Mouse (Mus musculus): ENCODE measurements around the gene Ifna2. TPM values are rescaled to one million over a fixed set of nuclear protein-coding genes. Genes with fewer than 3 reads are reported as not detected.

Ifna2 gene
- polyA plus RNA-seq, 1 experiment from 2014 or later, result not detected

GRCm38 (mm10) chr4:88707128-88707826 lies 23.6 kb upstream of the Ifna2 start:
- Histone ChIP-seq H3K4me3 (ENCODE audit: low read depth, low read length) (no peak overlapping the region), H3K4me2 (ENCODE audit: low read length) (no peak overlapping the region), H3K9ac (ENCODE audit: low read length) (no peak overlapping the region), H3K4me1 (replicated peaks; ENCODE audit: control insufficient read depth, insufficient read depth, low read length) (no peaks in the 10 kb centered on the region), H3K27ac (ENCODE audit: low read depth) (no peak overlapping the region), H3K36me3 (ENCODE audit: control insufficient read depth, insufficient read depth, low read length) (no peaks in the 10 kb centered on the region), H3K9me3 (ENCODE audit: control insufficient read depth, low read length) (no peaks in the 10 kb centered on the region), H3K27me3 (replicated peaks; ENCODE audit: control insufficient read depth, insufficient read depth, low read length) (no peaks in the 10 kb centered on the region)
- DNase-seq (ENCODE audit: low spot score) (no peak), ATAC-seq (replicated peaks; ENCODE audit: low FRiP score, low TSS enrichment, low read depth) (no peak)
- whole genome bisulfite sequencing, result 85% methylated on average over 1 of the region's 1 CpGs

- no peaks in the 10 kb centered on the region for H3K27me3 ChIP-seq (replicated peaks; ENCODE audit: control insufficient read depth, insufficient read depth, low read length)
- no peaks in the 10 kb centered on the region for H3K9me3 ChIP-seq (ENCODE audit: control insufficient read depth, low read length)
- H3K4me2 ChIP-seq (ENCODE audit: low read length), result no peak overlapping the region
- no peaks in the 10 kb centered on the region for H3K36me3 ChIP-seq (ENCODE audit: control insufficient read depth, insufficient read depth, low read length)
- H3K4me3 ChIP-seq (ENCODE audit: low read depth, low read length), result no peak overlapping the region
- H3K27ac ChIP-seq (ENCODE audit: low read depth), result no peak overlapping the region
- DNase-seq (ENCODE audit: low spot score), result no peak
- ATAC-seq (replicated peaks; ENCODE audit: low FRiP score, low TSS enrichment, low read depth), result no peak
- no peak overlapping the region for H3K9ac ChIP-seq (ENCODE audit: low read length)
- no peaks in the 10 kb centered on the region for H3K4me1 ChIP-seq (replicated peaks; ENCODE audit: control insufficient read depth, insufficient read depth, low read length)
- WGBS, result 39% methylated on average over 3 of the region's 3 CpGs
These were observed 22.2 kb upstream of the Ifna2 start for GRCm38 (mm10) chr4:88705924-88706323.

GRCm38 (mm10) chr4:88699301-88699700 lies 15.6 kb upstream of the Ifna2 start:
- ATAC-seq (replicated peaks; ENCODE audit: low FRiP score, low TSS enrichment, low read depth), result no peak

DNA sequence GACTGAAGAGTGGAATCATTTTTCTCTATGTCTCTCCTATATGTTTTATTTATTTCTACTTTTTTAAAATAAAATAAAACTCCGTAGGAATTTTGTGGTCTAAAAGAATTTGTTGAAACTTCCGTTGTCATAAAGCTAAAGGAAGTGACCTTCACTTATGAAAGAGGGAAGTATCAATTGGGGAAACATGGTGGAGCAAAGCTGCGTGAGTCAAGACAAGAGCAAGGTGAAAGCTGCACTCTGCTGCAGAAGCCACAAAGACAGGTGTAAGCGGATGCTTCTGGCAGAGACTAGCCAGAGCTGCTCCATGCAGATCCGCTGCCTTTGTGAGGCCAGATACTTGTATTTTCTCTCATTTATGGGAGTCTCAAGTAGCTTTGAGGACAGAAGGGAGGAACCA lies 15.1 kb upstream of the Ifna2 start:
- Histone ChIP-seq H3K36me3 (ENCODE audit: control insufficient read depth, insufficient read depth, low read length) (no peaks in the 10 kb centered on the region), H3K27ac (ENCODE audit: low read depth) (no peak overlapping the region), H3K27me3 (replicated peaks; ENCODE audit: control insufficient read depth, insufficient read depth, low read length) (no peaks in the 10 kb centered on the region), H3K4me3 (ENCODE audit: low read depth, low read length) (no peak overlapping the region), H3K4me2 (ENCODE audit: low read length) (no peak overlapping the region), H3K4me1 (replicated peaks; ENCODE audit: control insufficient read depth, insufficient read depth, low read length) (no peaks in the 10 kb centered on the region), H3K9me3 (ENCODE audit: control insufficient read depth, low read length) (no peaks in the 10 kb centered on the region), H3K9ac (ENCODE audit: low read length) (no peak overlapping the region)
- 77% methylated on average over 5 of the region's 5 CpGs for WGBS
- DNase-seq (ENCODE audit: low spot score) (no peak), ATAC-seq (replicated peaks; ENCODE audit: low FRiP score, low TSS enrichment, low read depth) (no peak)

More at GRCm38 (mm10) chr4:88699301-88699700, 15.6 kb upstream of the Ifna2 start:
- DNase-seq (ENCODE audit: low spot score), result no peak
- Histone ChIP-seq H3K4me3 (ENCODE audit: low read depth, low read length) (no peak overlapping the region), H3K27ac (ENCODE audit: low read depth) (no peak overlapping the region), H3K9ac (ENCODE audit: low read length) (no peak overlapping the region), H3K27me3 (replicated peaks; ENCODE audit: control insufficient read depth, insufficient read depth, low read length) (no peaks in the 10 kb centered on the region), H3K36me3 (ENCODE audit: control insufficient read depth, insufficient read depth, low read length) (no peaks in the 10 kb centered on the region), H3K4me1 (replicated peaks; ENCODE audit: control insufficient read depth, insufficient read depth, low read length) (no peaks in the 10 kb centered on the region), H3K9me3 (ENCODE audit: control insufficient read depth, low read length) (no peaks in the 10 kb centered on the region), H3K4me2 (ENCODE audit: low read length) (no peak overlapping the region)
- 87% methylated on average over 1 of the region's 1 CpGs for WGBS

DNA sequence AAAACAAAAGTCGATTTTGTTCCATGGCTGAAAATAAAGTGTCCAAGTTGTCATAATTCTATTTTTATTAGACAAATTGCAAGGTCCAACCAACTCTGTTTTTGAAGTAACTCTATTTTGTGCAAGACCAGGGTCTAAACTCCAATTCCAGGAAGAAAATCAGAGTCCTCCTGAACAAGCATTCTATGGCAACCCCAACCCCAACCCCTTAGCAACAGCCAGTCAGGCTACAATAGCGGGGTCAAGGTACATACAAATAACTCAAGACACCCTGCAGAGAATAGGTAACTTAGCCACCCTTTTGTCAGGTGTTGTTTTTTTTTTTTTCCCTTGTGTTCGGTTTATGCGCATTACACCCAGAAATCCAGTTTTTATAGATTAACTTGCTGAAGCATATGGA lies 14.0 kb upstream of the Ifna2 start:
- Histone ChIP-seq H3K9me3 (ENCODE audit: control insufficient read depth, low read length) (no peaks in the 10 kb centered on the region), H3K9ac (ENCODE audit: low read length) (no peak overlapping the region), H3K4me2 (ENCODE audit: low read length) (no peak overlapping the region), H3K4me1 (replicated peaks; ENCODE audit: control insufficient read depth, insufficient read depth, low read length) (no peaks in the 10 kb centered on the region), H3K4me3 (ENCODE audit: low read depth, low read length) (no peak overlapping the region), H3K27ac (ENCODE audit: low read depth) (no peak overlapping the region), H3K36me3 (ENCODE audit: control insufficient read depth, insufficient read depth, low read length) (no peaks in the 10 kb centered on the region), H3K27me3 (replicated peaks; ENCODE audit: control insufficient read depth, insufficient read depth, low read length) (no peaks in the 10 kb centered on the region)
- WGBS, result 81% methylated on average over 4 of the region's 4 CpGs
- no peak for ATAC-seq (replicated peaks; ENCODE audit: low FRiP score, low TSS enrichment, low read depth)
- no peak for DNase-seq (ENCODE audit: low spot score)

GRCm38 (mm10) chr4:88697108-88697507 lies 13.4 kb upstream of the Ifna2 start:
- ATAC-seq (replicated peaks; ENCODE audit: low FRiP score, low TSS enrichment, low read depth) (no peak), DNase-seq (ENCODE audit: low spot score) (no peak)
- H3K27me3 ChIP-seq (replicated peaks; ENCODE audit: control insufficient read depth, insufficient read depth, low read length), result no peaks in the 10 kb centered on the region
- H3K4me2 ChIP-seq (ENCODE audit: low read length), result no peak overlapping the region
- no peaks in the 10 kb centered on the region for H3K9me3 ChIP-seq (ENCODE audit: control insufficient read depth, low read length)
- H3K4me3 ChIP-seq (ENCODE audit: low read depth, low read length), result no peak overlapping the region
- 60% methylated on average over 6 of the region's 6 CpGs for WGBS
- H3K36me3 ChIP-seq (ENCODE audit: control insufficient read depth, insufficient read depth, low read length), result no peaks in the 10 kb centered on the region
- no peak overlapping the region for H3K27ac ChIP-seq (ENCODE audit: low read depth)
- H3K9ac ChIP-seq (ENCODE audit: low read length), result no peak overlapping the region
- no peaks in the 10 kb centered on the region for H3K4me1 ChIP-seq (replicated peaks; ENCODE audit: control insufficient read depth, insufficient read depth, low read length)

GRCm38 (mm10) chr4:88696237-88696884 lies 12.6 kb upstream of the Ifna2 start:
- 28% methylated on average over 3 of the region's 3 CpGs for WGBS

DNA sequence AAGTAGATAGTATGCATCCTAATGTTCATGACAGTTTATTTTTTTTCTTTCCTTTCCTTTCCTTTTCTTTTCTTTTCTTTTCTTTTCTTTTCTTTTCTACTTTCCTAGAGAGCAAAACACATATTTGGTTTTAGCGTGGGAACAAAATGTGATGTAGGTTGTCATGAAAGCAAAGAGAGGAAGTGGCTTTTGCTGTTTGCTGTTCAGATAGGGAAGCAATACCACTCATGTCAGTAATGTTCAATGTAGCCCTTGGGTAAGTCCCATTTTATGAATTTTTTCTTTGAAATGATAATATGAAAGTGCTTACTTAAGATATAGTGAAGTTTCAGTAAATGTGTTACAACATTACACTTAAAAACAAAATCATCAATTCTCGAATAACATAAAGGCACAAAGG lies 9.7 kb upstream of the Ifna2 start:
- Histone ChIP-seq H3K4me1 (replicated peaks; ENCODE audit: control insufficient read depth, insufficient read depth, low read length) (no peaks in the 10 kb centered on the region), H3K9me3 (ENCODE audit: control insufficient read depth, low read length) (no peaks in the 10 kb centered on the region), H3K4me2 (ENCODE audit: low read length) (no peak overlapping the region), H3K27me3 (replicated peaks; ENCODE audit: control insufficient read depth, insufficient read depth, low read length) (no peaks in the 10 kb centered on the region), H3K27ac (ENCODE audit: low read depth) (no peak overlapping the region), H3K4me3 (ENCODE audit: low read depth, low read length) (no peak overlapping the region), H3K9ac (ENCODE audit: low read length) (no peak overlapping the region), H3K36me3 (ENCODE audit: control insufficient read depth, insufficient read depth, low read length) (no peaks in the 10 kb centered on the region)
- ATAC-seq (replicated peaks; ENCODE audit: low FRiP score, low TSS enrichment, low read depth) (no peak), DNase-seq (ENCODE audit: low spot score) (no peak)
- 86% methylated on average over 2 of the region's 2 CpGs for WGBS

More at GRCm38 (mm10) chr4:88696237-88696884, 12.6 kb upstream of the Ifna2 start:
- no peak; the same call in 1 of the 2 replicates for ATAC-seq (replicated peaks; ENCODE audit: low FRiP score, low TSS enrichment, low read depth)
- H3K4me2 ChIP-seq (ENCODE audit: low read length), result no peak overlapping the region
- H3K9ac ChIP-seq (ENCODE audit: low read length), result no peak overlapping the region
- H3K9me3 ChIP-seq (ENCODE audit: control insufficient read depth, low read length), result no peaks in the 10 kb centered on the region
- peak; percentile 89 for DNase-seq (ENCODE audit: low spot score)
- no peaks in the 10 kb centered on the region for H3K36me3 ChIP-seq (ENCODE audit: control insufficient read depth, insufficient read depth, low read length)
- no peak overlapping the region for H3K27ac ChIP-seq (ENCODE audit: low read depth)
- H3K4me1 ChIP-seq (replicated peaks; ENCODE audit: control insufficient read depth, insufficient read depth, low read length), result no peaks in the 10 kb centered on the region
- no peaks in the 10 kb centered on the region for H3K27me3 ChIP-seq (replicated peaks; ENCODE audit: control insufficient read depth, insufficient read depth, low read length)
- H3K4me3 ChIP-seq (ENCODE audit: low read depth, low read length), result no peak overlapping the region

DNA sequence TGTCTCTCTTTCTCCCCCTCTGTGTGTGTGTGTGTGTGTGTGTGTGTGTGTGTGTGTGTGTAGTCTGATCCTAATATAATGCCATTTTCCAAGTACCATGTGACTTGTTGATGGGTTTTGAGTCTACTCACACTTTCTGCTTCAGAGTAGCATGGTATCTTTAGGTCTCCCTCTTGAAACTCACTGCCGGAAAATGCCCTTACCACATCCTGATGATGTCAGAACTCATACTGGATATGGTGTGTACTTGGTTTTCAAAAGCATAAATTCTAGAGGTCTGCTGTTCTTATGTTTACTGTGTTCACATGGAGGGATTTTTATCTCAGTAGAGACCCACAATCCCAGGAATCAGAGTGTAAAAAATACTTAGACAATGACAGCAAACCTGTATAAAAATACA lies 8.8 kb upstream of the Ifna2 start:
- H3K36me3 ChIP-seq (ENCODE audit: control insufficient read depth, insufficient read depth, low read length), result no peaks in the 10 kb centered on the region
- ATAC-seq (replicated peaks; ENCODE audit: low FRiP score, low TSS enrichment, low read depth) (no peak), DNase-seq (ENCODE audit: low spot score) (no peak)
- H3K4me2 ChIP-seq (ENCODE audit: low read length), result no peak overlapping the region
- no peaks in the 10 kb centered on the region for H3K4me1 ChIP-seq (replicated peaks; ENCODE audit: control insufficient read depth, insufficient read depth, low read length)
- H3K27me3 ChIP-seq (replicated peaks; ENCODE audit: control insufficient read depth, insufficient read depth, low read length), result no peaks in the 10 kb centered on the region
- no peak overlapping the region for H3K4me3 ChIP-seq (ENCODE audit: low read depth, low read length)
- H3K9me3 ChIP-seq (ENCODE audit: control insufficient read depth, low read length), result no peaks in the 10 kb centered on the region
- 83% methylated on average over 1 of the region's 1 CpGs for WGBS
- H3K9ac ChIP-seq (ENCODE audit: low read length), result no peak overlapping the region
- H3K27ac ChIP-seq (ENCODE audit: low read depth), result no peak overlapping the region
